Mouse (Mus musculus) left cerebral cortex, adult 9 months (tissue): ENCODE measurements around the gene Zfp873.
A peak's percentile ranks its signal among the peaks of the same experiment; 100 is the strongest.
"Not testable (repeated sequence)": the region's sequence is repeated elsewhere in the genome, so short reads cannot be mapped to it uniquely, and the experiment has no call there.

Experiments used
- DNase-seq, 2 experiments: peaks; one replicate each; pipeline ENCODE4 v3.0.0; 2022; ENCODE audit warnings: low spot score in 2 of 2

Zfp873 gene

DNA sequence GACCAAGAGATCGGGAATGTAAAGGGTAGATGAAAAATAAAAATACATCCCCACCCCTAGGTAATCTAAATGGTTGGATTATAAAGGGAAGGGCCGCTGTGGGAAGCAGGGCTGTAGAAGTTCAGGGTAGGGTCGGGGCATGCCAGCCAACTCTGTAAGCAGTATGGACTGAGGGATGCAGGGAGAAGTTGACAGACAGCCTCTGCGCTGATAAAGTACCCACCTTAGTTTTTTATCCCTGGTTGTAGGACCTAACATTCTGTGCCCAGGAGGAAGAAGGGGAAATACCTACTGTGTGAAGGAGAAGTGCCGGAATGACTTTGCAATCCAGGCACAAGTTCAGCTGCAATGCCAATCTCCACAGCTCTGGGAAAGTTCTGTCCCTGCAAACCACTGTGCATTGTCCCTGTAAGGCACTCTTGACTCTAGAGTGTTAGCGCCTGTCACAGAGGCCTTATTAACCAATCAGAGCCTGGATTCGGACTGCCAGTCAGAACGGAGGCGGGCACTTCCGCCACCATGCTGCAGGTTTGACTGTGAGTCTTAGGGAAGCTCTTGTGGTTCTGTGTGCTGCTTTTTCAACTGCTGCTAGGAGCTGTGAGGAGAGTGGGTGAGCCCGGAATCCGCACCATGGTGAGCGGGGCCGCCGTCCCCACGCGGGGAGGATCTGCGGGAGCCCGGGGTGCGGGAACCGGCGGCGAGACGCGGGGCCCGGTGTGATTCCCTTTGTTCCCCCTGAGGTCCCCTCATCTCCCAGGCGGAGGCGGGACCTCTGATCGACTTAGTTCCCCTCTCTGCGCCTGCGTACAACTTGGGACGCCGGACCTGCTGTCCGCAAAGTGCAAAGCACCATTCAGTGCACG, at the start of gene Zfp873:
Zfp873 (plus strand) TSS at position 527 of the 863 bp plus-strand sequence.
- peak; percentile 89 to 93 for DNase-seq

- DNase-seq = not testable (repeated sequence)
Observed at GRCm38 (mm10) chr10:82003209-82003608, 44.7 kb upstream of the Zfp873 start.

DNA sequence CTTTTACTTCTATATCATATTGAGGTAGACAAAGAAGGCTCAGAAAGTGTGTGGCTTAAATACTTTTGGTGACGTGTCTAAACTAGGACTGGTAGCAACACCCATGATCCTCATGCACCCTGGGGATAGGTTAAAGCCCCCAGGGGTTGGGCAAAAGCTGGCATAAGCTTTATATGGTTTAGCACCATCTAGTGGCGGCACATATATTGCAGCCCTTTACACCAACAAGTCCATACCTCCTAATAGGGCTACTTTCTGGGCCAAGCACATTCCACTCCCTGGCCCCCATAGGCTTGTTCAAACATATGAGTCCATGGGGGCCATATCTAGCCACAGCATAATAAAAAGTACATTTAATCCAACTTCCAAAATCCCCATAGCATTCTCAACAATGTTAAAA, 43.1 kb upstream of the Zfp873 start:
- not testable (repeated sequence) for DNase-seq

DNA sequence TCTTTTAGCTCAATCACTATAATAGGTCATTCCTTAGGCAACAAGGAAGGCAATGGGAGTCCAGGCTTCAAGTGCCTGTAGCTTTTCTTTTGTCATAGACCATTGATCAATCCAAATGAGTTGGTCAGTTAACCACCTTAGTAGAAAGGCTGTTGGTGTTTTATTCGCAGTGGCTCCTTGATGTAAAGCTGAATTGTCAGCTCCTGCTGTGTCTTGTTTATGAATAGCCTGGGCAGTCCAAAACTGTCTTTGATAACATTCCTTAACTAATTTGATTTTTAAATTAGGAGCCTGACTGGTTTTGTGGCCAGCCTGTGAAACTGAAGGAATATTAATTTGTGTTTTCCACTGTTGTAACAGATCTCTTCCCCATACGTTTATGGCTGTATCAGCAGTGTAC, 5.7 kb upstream of the Zfp873 start:
- no peak for DNase-seq

DNA sequence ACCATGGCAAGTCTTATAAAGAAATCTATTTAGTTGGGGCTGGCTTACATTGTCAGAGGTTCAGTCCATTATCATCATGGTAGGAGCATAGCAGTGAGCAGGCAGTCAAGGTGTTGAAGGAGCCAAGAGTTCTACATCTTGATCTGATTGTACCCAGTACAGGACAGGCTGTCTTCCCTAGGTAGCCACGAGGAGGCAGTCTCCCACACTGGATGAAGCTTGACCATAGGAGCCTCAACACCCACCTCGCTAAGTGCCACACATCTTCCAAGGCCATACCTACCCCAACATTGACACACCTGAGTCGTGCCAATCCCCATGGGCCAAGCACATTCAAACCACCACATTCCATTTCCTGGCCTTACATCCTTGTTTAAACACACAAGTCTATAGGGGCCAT, 1.3 kb upstream of the Zfp873 start:
- DNase-seq = no peak

- not testable (repeated sequence) for DNase-seq
Observed at GRCm38 (mm10) chr10:82048460-82048804, 509 bp downstream of the Zfp873 start.

GRCm38 (mm10) chr10:82082728-82083621, 35.1 kb downstream of the Zfp873 start, which contains the start of gene BC024063:
Gene BC024063 (plus strand): TSS chr10:82083353.
- peak; percentile 73 to 81 for DNase-seq

- not testable (repeated sequence) for DNase-seq
Observed at GRCm38 (mm10) chr10:82083622-82083971, 35.7 kb downstream of the Zfp873 start.
